Mouse (Mus musculus) spleen, postnatal 36 days (tissue): ENCODE data around the gene Pcsk1.

Experiments
- DNase-seq, 2 experiments: peaks; one replicate each; pipeline ENCODE4 v3.0.0; 2022; ENCODE audit warnings: low spot score in 2 of 2, mixed read lengths in 1 of 2

Pcsk1 gene

GRCm38 (mm10) chr13:75089721-75090410 lies at the start of gene Pcsk1:
Pcsk1 (plus strand) TSS chr13:75089826.
- no peak for DNase-seq

GRCm38 (mm10) chr13:75058818-75059217 lies 30.8 kb upstream of the Pcsk1 start:
- DNase-seq: no peak

GRCm38 (mm10) chr13:75063947-75064346 lies 25.7 kb upstream of the Pcsk1 start:
- DNase-seq: no peak

GRCm38 (mm10) chr13:75088597-75088996 lies 1.0 kb upstream of the Pcsk1 start:
- DNase-seq: no peak

GRCm38 (mm10) chr13:75090411-75090779 lies 769 bp downstream of the Pcsk1 start:
- no peak for DNase-seq

GRCm38 (mm10) chr13:75091071-75091470 lies 1.4 kb downstream of the Pcsk1 start:
- no peak for DNase-seq

GRCm38 (mm10) chr13:75095487-75095886 lies 5.9 kb downstream of the Pcsk1 start:
- no peak for DNase-seq

GRCm38 (mm10) chr13:75113114-75113513 lies 23.5 kb downstream of the Pcsk1 start:
- no peak for DNase-seq

- no peak for DNase-seq
Measured at GRCm38 (mm10) chr13:75114007-75114424, 24.4 kb downstream of the Pcsk1 start.

GRCm38 (mm10) chr13:75114838-75115237 lies 25.2 kb downstream of the Pcsk1 start:
- DNase-seq: no peak

GRCm38 (mm10) chr13:75135833-75136232 lies 46.2 kb downstream of the Pcsk1 start:
- no peak for DNase-seq

- DNase-seq: no peak
Measured at GRCm38 (mm10) chr13:75160661-75161060, 71.0 kb downstream of the Pcsk1 start.

- DNase-seq: no peak
Measured at GRCm38 (mm10) chr13:75163408-75163807, 73.8 kb downstream of the Pcsk1 start.
